Mouse (Mus musculus) brain, adult 2 months (tissue): Measurements from ENCODE around the gene Ms4a4b.
A peak's percentile ranks its signal among the peaks of the same experiment; 100 is the strongest.
"Not testable (repeated sequence)": the region's sequence is repeated elsewhere in the genome, so short reads cannot be mapped to it uniquely, and the experiment has no call there.

Experiments
- DNase-seq: peaks from one replicate; pipeline ENCODE4 v3.0.0; 2011; ENCODE audit warnings: low read depth, low spot score

Ms4a4b gene

DNA sequence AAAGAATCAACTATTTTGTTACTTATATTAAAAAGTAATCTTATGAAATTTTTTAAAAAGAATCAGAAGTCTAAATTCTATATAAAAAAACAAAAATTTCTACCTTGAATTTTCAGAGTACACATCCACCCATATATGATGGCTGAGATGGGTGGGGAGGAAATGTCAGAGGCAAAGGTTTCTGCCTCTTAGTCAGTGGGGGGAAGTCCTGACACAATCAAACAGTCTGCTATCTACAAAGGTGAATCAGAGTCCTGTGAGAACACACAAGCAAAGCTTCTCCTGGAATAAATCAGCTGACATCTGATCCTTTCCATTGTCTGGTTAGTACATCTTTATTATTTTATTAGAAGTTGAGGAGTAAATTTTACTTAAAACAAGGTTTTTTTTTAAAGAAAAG is at the start of gene Ms4a4b:
TSS of gene Ms4a4b (plus strand) at position 216 of the 400 bp plus-strand sequence.
- no peak for DNase-seq

- no peak for DNase-seq
Observed at GRCm38 (mm10) chr19:11395769-11396168, 47.6 kb upstream of the Ms4a4b start.

- DNase-seq, result no peak
Observed at GRCm38 (mm10) chr19:11404527-11404926, 38.8 kb upstream of the Ms4a4b start, which contains the start of gene Ms4a4c. Gene Ms4a4c (plus strand): TSS chr19:11404770.

DNA sequence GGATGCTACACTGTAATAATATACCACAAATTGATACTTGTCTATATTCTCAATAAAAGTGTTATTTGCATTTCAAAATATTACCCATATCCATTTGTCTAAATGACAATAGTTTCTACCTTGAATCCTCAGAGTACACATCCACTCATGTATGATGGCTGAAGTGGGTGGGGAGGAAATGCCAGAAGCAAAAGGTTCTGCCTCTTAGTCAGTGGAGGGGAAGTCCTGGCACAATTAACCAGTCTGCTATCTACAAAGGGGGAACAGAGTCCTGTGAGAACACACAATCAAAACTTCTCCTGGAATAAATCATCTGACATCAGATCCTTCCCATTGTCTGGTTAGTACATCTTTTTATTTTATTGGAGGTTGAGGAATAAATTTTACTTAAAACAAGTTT is 35.9 kb upstream of the Ms4a4b start:
- DNase-seq, result no peak

- no peak for DNase-seq
Observed at GRCm38 (mm10) chr19:11408591-11408990, 34.8 kb upstream of the Ms4a4b start.

- DNase-seq, result no peak
Observed at GRCm38 (mm10) chr19:11411640-11412039, 31.7 kb upstream of the Ms4a4b start.

GRCm38 (mm10) chr19:11414084-11414483 is 29.3 kb upstream of the Ms4a4b start:
- DNase-seq, result no peak

- DNase-seq, result no peak
Observed at GRCm38 (mm10) chr19:11415581-11415980, 27.8 kb upstream of the Ms4a4b start.

- not testable (repeated sequence) for DNase-seq
Observed at GRCm38 (mm10) chr19:11418865-11419264, 24.5 kb upstream of the Ms4a4b start.

- DNase-seq, result not testable (repeated sequence)
Observed at GRCm38 (mm10) chr19:11431209-11431608, 12.1 kb upstream of the Ms4a4b start.

- DNase-seq, result no peak
Observed at GRCm38 (mm10) chr19:11435058-11435834, 8.1 kb upstream of the Ms4a4b start.

- no peak for DNase-seq
Observed at GRCm38 (mm10) chr19:11443964-11444363, 611 bp downstream of the Ms4a4b start.

- no peak for DNase-seq
Observed at GRCm38 (mm10) chr19:11447238-11447637, 3.9 kb downstream of the Ms4a4b start.

GRCm38 (mm10) chr19:11459041-11459440 is 15.7 kb downstream of the Ms4a4b start:
- DNase-seq, result not testable (repeated sequence)

DNA sequence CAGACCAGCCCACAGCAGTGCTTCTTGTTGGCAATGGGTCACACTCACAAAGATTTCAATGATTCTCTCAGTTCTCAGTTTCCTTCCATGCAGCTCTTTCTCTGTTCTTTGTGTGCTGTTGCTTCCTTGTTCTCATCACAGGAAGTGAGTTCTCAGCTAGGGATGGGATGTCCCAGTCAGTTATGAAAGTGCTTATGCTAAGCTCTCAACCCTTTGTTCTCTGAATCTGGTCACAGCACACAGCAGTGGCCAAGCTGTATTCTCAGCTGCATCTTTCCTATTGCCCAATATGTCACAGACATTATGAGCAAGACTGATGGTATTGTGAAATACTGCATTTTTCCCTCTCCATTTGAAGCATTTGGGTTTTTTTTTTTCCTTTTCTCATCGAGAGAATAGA is 21.4 kb downstream of the Ms4a4b start:
- not testable (repeated sequence) for DNase-seq

GRCm38 (mm10) chr19:11466471-11466870 is 23.1 kb downstream of the Ms4a4b start:
- peak; percentile 31 for DNase-seq

- not testable (repeated sequence) for DNase-seq
Observed at GRCm38 (mm10) chr19:11468361-11468760, 25.0 kb downstream of the Ms4a4b start.

DNA sequence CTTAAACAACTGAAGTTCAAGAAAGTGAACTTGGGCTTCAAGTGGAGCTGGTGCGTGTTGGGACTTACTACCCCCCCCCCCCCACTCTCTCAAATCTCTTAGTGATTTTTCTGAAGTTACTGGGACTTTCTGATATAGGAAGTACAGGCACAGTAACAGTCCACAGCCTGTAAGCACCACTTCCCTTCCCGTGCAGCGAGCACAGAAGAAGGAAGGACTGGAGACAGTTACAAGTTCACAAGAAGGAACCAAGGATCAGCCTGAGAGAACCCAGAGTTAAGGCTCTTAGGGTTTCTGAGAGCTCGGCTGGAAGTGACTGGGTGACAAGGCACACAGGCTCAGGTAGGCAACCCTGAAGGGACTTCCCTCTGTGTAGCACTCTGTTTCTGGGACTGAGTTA is 25.9 kb downstream of the Ms4a4b start, which contains the start of gene Ms4a6c:
TSS of gene Ms4a6c (plus strand) at position 152 of the 400 bp plus-strand sequence.
- not testable (repeated sequence) for DNase-seq

GRCm38 (mm10) chr19:11479714-11480113 is 36.4 kb downstream of the Ms4a4b start:
- no peak for DNase-seq

DNA sequence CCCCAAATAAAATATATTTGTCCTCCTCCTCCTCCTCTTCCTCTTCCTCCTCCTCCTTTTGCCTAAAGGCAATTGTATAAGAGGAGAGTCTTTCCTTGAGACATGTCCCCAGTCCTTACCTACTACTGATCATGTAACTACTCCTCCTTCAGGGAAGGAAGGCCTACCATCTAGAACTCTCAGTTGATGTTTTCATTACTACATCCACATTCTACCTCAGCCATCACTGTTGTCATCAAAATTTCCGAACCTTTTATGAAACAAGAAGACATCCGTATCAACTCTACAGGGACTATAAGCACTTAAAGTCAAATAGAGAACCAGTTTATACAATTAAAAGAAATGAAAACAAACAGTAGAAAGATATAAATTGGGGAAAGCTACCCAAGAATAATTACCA is 39.3 kb downstream of the Ms4a4b start:
- DNase-seq, result no peak

GRCm38 (mm10) chr19:11483941-11484340 is 40.6 kb downstream of the Ms4a4b start:
- no peak for DNase-seq

DNA sequence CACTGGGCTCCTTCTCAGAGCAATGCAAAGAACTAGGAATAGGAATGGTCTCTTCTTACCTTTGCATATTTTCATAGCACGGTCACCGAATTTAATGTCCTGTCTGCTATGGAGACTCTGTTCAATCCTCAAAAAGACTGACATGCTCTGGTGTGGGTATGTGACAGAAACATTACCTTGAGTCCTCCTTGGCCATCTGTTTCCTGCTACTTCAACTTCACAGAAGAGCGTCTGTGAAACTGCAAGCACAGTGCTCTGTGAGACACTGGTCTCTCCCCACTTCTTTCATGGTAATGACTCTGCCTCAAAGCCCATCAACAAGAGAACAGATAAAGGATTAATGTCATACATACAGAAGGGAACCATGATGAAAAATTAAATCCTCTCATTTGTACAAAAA is 41.0 kb downstream of the Ms4a4b start:
- DNase-seq, result peak; percentile 13

DNA sequence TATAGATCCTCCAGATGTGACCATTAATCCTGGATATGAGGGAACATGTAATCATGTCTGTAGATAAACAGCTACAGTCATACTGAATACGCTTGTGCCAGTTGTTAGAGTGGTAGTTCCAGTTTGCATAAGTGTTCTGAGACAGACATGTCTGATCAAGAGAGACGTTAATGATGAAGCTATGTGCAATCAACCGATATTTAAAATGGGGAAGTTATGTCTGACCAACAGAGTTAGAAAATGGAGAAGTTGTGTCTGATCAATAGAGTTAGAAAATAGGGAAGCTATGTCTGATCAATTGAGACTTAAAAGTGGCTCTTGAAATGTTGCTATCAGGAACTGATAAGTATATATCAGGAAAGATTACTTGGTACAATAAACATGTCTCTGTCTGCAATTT is 41.9 kb downstream of the Ms4a4b start:
- no peak for DNase-seq
